Mouse (Mus musculus): ENCODE measurements around the gene 2310007B03Rik. TPM values are rescaled to one million over a fixed set of nuclear protein-coding genes. Genes with fewer than 3 reads are reported as not detected.

2310007B03Rik gene
- polyA plus RNA-seq, 1 experiment from 2014 or later, result not detected

- Histone ChIP-seq H3K4me3 (no peak overlapping the region), H3K27me3 (replicated peaks) (peaks cover 34% of the 10 kb centered on the region), H3K4me1 (replicated peaks) (0 out of 2 replicates have a peak, but pooled peaks cover under 1% of the 10 kb centered on the region), H3K9ac (no peak overlapping the region), H3K9me3 (replicated peaks) (no peaks in the 10 kb centered on the region), H3K36me3 (no peaks in the 10 kb centered on the region), H3K4me2 (no peak overlapping the region), H3K27ac (ENCODE audit: poor library complexity, severe bottlenecking) (no peak overlapping the region)
- ATAC-seq (ENCODE audit: insufficient number of reproducible peaks, low FRiP score), result no peak
- WGBS, result 66% methylated on average over 10 of the region's 10 CpGs
Measured at GRCm38 (mm10) chr1:93130242-93130983, 30.3 kb downstream of the 2310007B03Rik start.

DNA sequence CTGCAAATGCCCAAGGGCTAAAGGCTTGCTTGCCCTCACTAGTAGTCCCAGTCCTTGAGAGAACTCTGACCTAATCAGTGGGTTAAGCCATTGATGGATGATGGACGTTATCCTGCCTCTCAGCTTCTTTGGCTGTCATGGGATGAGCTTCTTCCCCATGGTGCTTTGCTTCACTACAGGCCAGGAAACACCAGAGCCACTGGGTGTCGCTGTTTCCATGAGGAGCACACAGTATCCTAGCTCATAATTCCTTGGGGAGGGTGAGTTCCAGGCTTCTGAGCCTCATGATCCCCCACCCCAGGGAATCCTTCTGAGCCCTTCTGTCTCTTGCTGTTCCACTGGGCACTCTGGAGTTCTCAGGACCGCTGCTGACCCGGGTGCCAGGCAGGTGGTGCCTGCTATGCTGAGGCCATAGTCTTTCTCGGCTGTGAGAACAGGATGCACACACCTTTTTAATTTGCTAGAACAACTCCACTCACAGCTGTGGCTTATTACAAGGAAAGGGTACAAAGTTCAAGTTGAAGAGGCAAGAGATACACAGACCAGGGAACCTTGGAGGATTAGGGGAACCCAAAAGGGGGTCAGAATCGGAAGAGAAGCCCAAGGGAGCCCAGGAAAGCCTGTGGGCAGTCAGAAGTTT, 31.9 kb downstream of the 2310007B03Rik start:
- Histone ChIP-seq H3K4me2 (no peak overlapping the region), H3K9ac (no peak overlapping the region), H3K27ac (ENCODE audit: poor library complexity, severe bottlenecking) (no peak overlapping the region), H3K4me3 (no peak overlapping the region), H3K9me3 (replicated peaks) (no peaks in the 10 kb centered on the region), H3K27me3 (replicated peaks) (peaks cover 25% of the 10 kb centered on the region), H3K4me1 (replicated peaks) (no peaks in the 10 kb centered on the region), H3K36me3 (no peaks in the 10 kb centered on the region)
- no peak for ATAC-seq (ENCODE audit: insufficient number of reproducible peaks, low FRiP score)
- WGBS, result 33% methylated on average over 6 of the region's 6 CpGs

GRCm38 (mm10) chr1:93128209-93128608, 32.5 kb downstream of the 2310007B03Rik start:
- 75% methylated on average over 8 of the region's 8 CpGs for WGBS
- Histone ChIP-seq H3K27me3 (replicated peaks) (peaks cover 23% of the 10 kb centered on the region), H3K4me2 (no peak overlapping the region), H3K27ac (ENCODE audit: poor library complexity, severe bottlenecking) (no peak overlapping the region), H3K9ac (no peak overlapping the region), H3K36me3 (no peaks in the 10 kb centered on the region), H3K4me1 (replicated peaks) (no peaks in the 10 kb centered on the region), H3K9me3 (replicated peaks) (no peaks in the 10 kb centered on the region), H3K4me3 (no peak overlapping the region)
- ATAC-seq (ENCODE audit: insufficient number of reproducible peaks, low FRiP score), result no peak

DNA sequence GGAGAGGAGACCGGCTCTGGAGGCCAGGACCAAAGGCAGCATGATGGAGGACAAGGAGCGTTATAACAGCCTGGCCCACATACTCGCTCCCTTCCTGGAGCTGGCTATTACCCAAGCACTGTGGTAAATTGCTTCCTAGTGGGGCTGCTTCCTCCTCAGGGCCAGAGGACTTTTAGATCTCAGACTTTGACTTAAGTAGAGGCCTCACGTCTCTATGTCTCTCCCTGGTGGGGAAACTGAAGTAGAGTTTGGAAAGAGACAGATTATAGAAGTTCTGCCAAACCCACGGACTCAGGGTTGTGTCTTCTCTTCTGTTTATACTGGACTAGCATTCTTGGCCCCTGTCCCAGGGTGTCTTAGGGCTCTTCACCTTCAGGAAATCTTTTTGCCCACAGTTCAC, 35.5 kb downstream of the 2310007B03Rik start:
- Histone ChIP-seq H3K27me3 (replicated peaks) (peaks cover 5% of the 10 kb centered on the region; the same call in 1 of the 2 replicates), H3K4me1 (replicated peaks) (no peaks in the 10 kb centered on the region), H3K4me3 (no peak overlapping the region), H3K9me3 (replicated peaks) (no peaks in the 10 kb centered on the region), H3K9ac (no peak overlapping the region), H3K4me2 (no peak overlapping the region), H3K27ac (ENCODE audit: poor library complexity, severe bottlenecking) (no peak overlapping the region), H3K36me3 (no peaks in the 10 kb centered on the region)
- ATAC-seq (ENCODE audit: insufficient number of reproducible peaks, low FRiP score), result no peak
- WGBS, result 56% methylated on average over 5 of the region's 5 CpGs

DNA sequence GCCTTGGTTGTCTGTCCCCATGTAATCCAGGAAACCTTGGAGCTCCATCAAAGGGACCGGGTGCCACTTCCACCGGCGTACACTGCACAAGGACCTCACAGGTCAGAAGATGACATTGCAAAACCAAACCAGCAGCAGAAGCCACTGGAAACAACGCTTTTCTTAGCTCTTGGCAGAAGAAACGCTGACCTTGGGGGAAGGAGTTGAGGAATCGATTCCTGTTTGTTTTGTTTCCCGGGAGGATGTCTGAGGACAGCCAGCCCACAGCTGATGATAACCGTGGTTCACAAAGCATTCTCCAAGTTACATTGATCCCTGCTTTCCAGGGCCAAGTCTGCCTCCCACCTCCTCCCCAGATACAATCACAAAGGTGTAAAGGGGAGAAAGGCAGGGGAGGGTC, 36.7 kb downstream of the 2310007B03Rik start:
- WGBS, result 54% methylated on average over 8 of the region's 8 CpGs

DNA sequence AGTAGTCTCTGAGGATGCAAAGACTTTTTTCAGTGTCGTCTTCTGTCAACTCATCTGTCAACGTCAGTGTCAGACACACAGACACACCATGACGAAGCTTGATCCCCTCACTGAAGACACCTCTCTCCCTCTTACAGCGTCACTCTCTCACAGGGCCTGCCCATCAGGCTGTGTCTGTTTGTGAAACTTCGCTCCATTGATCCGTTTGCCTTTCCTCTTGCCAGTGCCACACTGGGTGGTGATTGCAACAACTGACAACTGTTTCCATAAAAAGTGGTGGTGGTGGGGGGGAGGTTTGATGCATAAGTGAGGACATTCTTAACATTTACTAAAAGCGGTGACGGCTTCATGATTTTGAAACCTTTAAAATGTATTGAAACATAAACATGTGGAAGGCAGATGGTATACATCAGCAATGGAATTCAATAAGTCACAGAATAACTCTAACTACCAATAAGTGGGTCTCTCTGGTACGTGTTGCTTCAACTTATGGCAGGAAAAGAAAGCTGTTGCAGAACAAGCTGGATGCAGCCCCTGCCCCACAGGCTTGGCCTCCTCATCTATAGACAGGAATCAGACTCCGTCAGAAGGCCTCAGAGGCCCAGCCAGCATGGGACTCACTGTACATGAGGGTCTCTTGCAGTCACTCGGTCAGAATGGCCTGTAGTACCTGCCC, 37.4 kb downstream of the 2310007B03Rik start:
- peaks cover 7% of the 10 kb centered on the region; the same call in 1 of the 2 replicates for H3K27me3 ChIP-seq (replicated peaks)
- H3K4me3 ChIP-seq, result no peak overlapping the region
- no peak overlapping the region for H3K9ac ChIP-seq
- H3K9me3 ChIP-seq (replicated peaks), result no peaks in the 10 kb centered on the region
- 71% methylated on average over 11 of the region's 11 CpGs for WGBS
- no peaks in the 10 kb centered on the region for H3K4me1 ChIP-seq (replicated peaks)
- no peak overlapping the region for H3K27ac ChIP-seq (ENCODE audit: poor library complexity, severe bottlenecking)
- H3K4me2 ChIP-seq, result no peak overlapping the region
- no peaks in the 10 kb centered on the region for H3K36me3 ChIP-seq
- ATAC-seq (ENCODE audit: insufficient number of reproducible peaks, low FRiP score), result no peak

More for the DNA sequence above, 36.7 kb downstream of the 2310007B03Rik start:
- no peak overlapping the region for H3K27ac ChIP-seq (ENCODE audit: poor library complexity, severe bottlenecking)
- no peak overlapping the region for H3K4me3 ChIP-seq
- peaks cover 5% of the 10 kb centered on the region; the same call in 1 of the 2 replicates for H3K27me3 ChIP-seq (replicated peaks)
- no peak overlapping the region for H3K4me2 ChIP-seq
- H3K9me3 ChIP-seq (replicated peaks), result no peaks in the 10 kb centered on the region
- no peaks in the 10 kb centered on the region for H3K4me1 ChIP-seq (replicated peaks)
- H3K36me3 ChIP-seq, result no peaks in the 10 kb centered on the region
- H3K9ac ChIP-seq, result no peak overlapping the region
- no peak for ATAC-seq (ENCODE audit: insufficient number of reproducible peaks, low FRiP score)

DNA sequence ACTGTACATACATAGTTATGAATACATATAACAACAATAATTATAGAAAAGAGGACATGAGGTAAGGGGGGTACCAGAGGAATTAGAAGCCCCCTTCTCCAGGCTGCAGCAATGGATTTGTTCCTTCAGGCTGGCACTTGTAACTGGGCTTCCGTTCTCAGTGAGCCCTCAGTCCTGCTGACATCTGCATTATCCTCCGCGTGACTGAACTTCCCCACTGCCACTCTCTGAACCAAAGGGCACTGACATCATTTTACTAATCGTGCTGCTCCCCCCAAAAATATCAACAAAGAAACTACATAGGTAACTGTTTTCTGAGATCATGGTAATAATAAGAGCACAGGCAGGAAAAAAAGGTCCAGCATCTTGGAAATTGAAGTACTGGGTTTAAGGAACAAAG, 41.9 kb downstream of the 2310007B03Rik start:
- H3K9me3 ChIP-seq (replicated peaks), result no peaks in the 10 kb centered on the region
- H3K4me3 ChIP-seq, result no peak overlapping the region
- no peaks in the 10 kb centered on the region for H3K36me3 ChIP-seq
- no peak overlapping the region for H3K27ac ChIP-seq (ENCODE audit: poor library complexity, severe bottlenecking)
- peaks cover 6% of the 10 kb centered on the region for H3K4me1 ChIP-seq (replicated peaks)
- no peak overlapping the region for H3K9ac ChIP-seq
- H3K4me2 ChIP-seq, result no peak overlapping the region
- WGBS, result 52% methylated on average over 4 of the region's 4 CpGs
- H3K27me3 ChIP-seq (replicated peaks), result peaks cover 17% of the 10 kb centered on the region
- ATAC-seq (ENCODE audit: insufficient number of reproducible peaks, low FRiP score), result no peak

GRCm38 (mm10) chr1:93115471-93115870, 45.3 kb downstream of the 2310007B03Rik start:
- WGBS, result 32% methylated on average over 13 of the region's 13 CpGs
- 0 out of 2 replicates have a peak overlapping the region, but pooled peaks have one; percentile 41 for H3K9ac ChIP-seq

DNA sequence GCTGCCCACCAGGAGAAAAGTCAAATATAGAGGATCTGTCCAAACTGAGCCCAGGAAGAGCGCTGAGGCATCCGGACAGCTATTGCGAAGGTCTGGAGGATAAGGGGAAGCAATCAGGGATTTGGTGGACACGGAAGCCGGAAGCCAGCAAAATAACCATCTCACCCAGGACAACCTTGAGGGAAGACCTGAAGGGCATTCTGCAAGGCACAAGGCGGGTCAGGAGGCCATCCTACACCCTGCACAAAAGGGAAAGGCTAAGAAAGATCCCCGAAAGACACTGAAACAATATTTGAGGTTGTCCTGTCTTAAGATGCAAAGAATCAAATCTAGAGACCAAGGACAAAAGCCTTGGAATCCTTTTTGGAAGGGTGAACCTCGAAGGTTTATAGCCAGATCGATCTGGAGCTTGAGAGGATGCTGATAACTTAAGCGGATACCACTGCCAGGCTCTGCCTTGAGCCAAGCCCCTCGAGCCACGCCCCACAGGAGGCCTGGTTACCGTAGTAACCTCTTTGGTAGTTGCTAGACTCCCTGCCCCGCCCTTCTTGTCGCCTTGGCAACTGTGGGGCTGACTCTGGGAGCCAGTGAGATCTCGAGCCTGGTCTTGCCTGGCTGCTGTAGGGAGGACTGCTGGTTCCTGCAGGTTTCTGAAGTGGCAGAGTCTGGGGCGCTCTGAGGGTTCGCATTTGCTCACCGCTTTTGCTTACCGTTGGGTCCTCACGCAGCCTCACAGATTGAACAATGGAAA, 45.9 kb downstream of the 2310007B03Rik start:
- peak; percentile 85 for ATAC-seq (ENCODE audit: insufficient number of reproducible peaks, low FRiP score)
- Histone ChIP-seq H3K4me3 (peak overlapping the region; percentile 40), H3K36me3 (no peaks in the 10 kb centered on the region), H3K9me3 (replicated peaks) (peaks cover 12% of the 10 kb centered on the region; the same call in 1 of the 2 replicates), H3K27ac (ENCODE audit: poor library complexity, severe bottlenecking) (no peak overlapping the region), H3K9ac (0 out of 2 replicates have a peak overlapping the region, but pooled peaks have one; percentile 41), H3K27me3 (replicated peaks) (peaks cover 19% of the 10 kb centered on the region), H3K4me1 (replicated peaks) (peaks cover 6% of the 10 kb centered on the region), H3K4me2 (peak overlapping the region; percentile 74)
- 27% methylated on average over 21 of the region's 21 CpGs for WGBS

More at GRCm38 (mm10) chr1:93115471-93115870, 45.3 kb downstream of the 2310007B03Rik start:
- Histone ChIP-seq H3K27ac (ENCODE audit: poor library complexity, severe bottlenecking) (no peak overlapping the region), H3K27me3 (replicated peaks) (peaks cover 19% of the 10 kb centered on the region), H3K36me3 (no peaks in the 10 kb centered on the region), H3K4me3 (peak overlapping the region; percentile 40), H3K4me1 (replicated peaks) (peaks cover 6% of the 10 kb centered on the region), H3K4me2 (peak overlapping the region; percentile 74), H3K9me3 (replicated peaks) (peaks cover 12% of the 10 kb centered on the region; the same call in 1 of the 2 replicates)
- ATAC-seq (ENCODE audit: insufficient number of reproducible peaks, low FRiP score), result no peak

DNA sequence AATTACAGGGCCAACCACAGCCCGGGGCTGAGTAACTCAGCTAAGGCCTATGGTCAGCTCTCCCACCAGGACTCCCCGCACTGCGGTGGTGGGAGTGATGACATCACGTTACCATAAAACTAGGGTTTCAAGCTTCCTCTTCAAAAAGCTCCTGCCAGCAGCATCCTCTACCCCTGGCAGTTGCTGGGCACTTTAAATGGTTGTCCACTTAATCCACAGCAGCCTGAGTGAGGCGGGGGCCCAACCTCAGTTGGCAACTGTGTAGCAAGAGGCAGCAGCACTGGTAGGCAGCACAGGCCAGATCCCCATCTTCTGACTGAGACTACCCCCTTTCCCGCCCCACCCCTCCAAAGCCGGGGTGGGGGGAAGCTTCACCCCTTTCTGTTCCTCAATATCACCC, 58.0 kb downstream of the 2310007B03Rik start:
- H3K4me3 ChIP-seq, result no peak overlapping the region
- H3K27ac ChIP-seq (ENCODE audit: poor library complexity, severe bottlenecking), result no peak overlapping the region
- H3K4me1 ChIP-seq (replicated peaks), result peaks cover 18% of the 10 kb centered on the region
- ATAC-seq (ENCODE audit: insufficient number of reproducible peaks, low FRiP score), result no peak
- H3K4me2 ChIP-seq, result no peak overlapping the region
- no peak overlapping the region for H3K9ac ChIP-seq
- no peaks in the 10 kb centered on the region for H3K9me3 ChIP-seq (replicated peaks)
- no peaks in the 10 kb centered on the region for H3K36me3 ChIP-seq
- WGBS, result 56% methylated on average over 7 of the region's 7 CpGs
- peaks cover 72% of the 10 kb centered on the region for H3K27me3 ChIP-seq (replicated peaks)
